Mouse (Mus musculus) heart, adult 2 months (tissue): Measurements from ENCODE around the gene Fam234a. TPM values are rescaled to one million over a fixed set of nuclear protein-coding genes. Genes with fewer than 3 reads are reported as not detected.
"Not testable (repeated sequence)": the region's sequence is repeated elsewhere in the genome, so short reads cannot be mapped to it uniquely, and the experiment has no call there.

Experiments
- DNase-seq, 2 experiments: peaks; one replicate each; pipeline ENCODE4 v3.0.0; 2021
- H3K27ac ChIP-seq: fragments of 200-600 bp; 2 replicates; pipeline ENCODE4 v1.8.1; 2022
- H3K27me3 ChIP-seq: fragments of 200-500 bp; 2 replicates; pipeline ENCODE4 v1.6.1; 2012; ENCODE audit warnings: mild to moderate bottlenecking, low read length, inconsistent platforms, mixed read lengths; ENCODE audit not compliant: control insufficient read depth, insufficient read depth
- H3K36me3 ChIP-seq: fragments of 200-500 bp; 2 replicates; pipeline ENCODE4 v1.6.1; 2012; ENCODE audit warnings: low read length, inconsistent platforms; ENCODE audit not compliant: control insufficient read depth, insufficient read depth
- H3K4me1 ChIP-seq: fragments of 200-500 bp; 2 replicates; pipeline ENCODE4 v1.6.1; 2011; ENCODE audit warnings: low read length; ENCODE audit not compliant: control insufficient read depth, insufficient read depth
- H3K4me3 ChIP-seq: fragments of 200-600 bp; 2 replicates; pipeline ENCODE4 v1.8.1; 2022
- H3K79me2 ChIP-seq: fragments of 200-500 bp; replicated peaks from 2 replicates; pipeline ENCODE4 v1.6.1; 2012; ENCODE audit warnings: mild to moderate bottlenecking, inconsistent platforms, low read length, moderate library complexity, mixed read lengths; ENCODE audit not compliant: control insufficient read depth, insufficient read depth
- H3K9ac ChIP-seq: fragments of 200-500 bp; 2 replicates; pipeline ENCODE4 v1.6.1; 2012; ENCODE audit warnings: low read depth, mild to moderate bottlenecking, control low read depth, inconsistent platforms, low read length, mixed read lengths
- CTCF ChIP-seq: fragments of 200-600 bp; IDR thresholded peaks from 2 replicates; pipeline ENCODE4 v1.8.1; 2022; ENCODE audit warnings: antibody characterized with exemption, mild to moderate bottlenecking, moderate library complexity
- EP300 ChIP-seq: fragments of 200-500 bp; IDR thresholded peaks from 2 replicates; pipeline ENCODE4 v1.6.1; 2011; ENCODE audit warnings: low read depth, low read length, control low read depth; ENCODE audit not compliant: insufficient read depth
- POLR2A ChIP-seq: fragments of 200-500 bp; IDR thresholded peaks from 2 replicates; pipeline ENCODE4 v1.6.1; 2011; ENCODE audit warnings: mild to moderate bottlenecking, low read depth, low read length, control low read depth; ENCODE audit not compliant: insufficient read depth
- WGBS: fragments of 180-500 bp; shearing (Covaris S2); methylation state at CpG from one replicate; pipeline ENCODE4 v1.1.7; 2018; 5-methylcytosine and 5-hydroxymethylcytosine counted together
- intact Hi-C: fragments of 180-260 bp; cut with DNase I; formaldehyde crosslinking; loops from one replicate; pipeline ENCODE4 v1.15.1; 2025
- polyA plus RNA-seq: library from polyadenylated mRNA; depleted of rRNA; stranded (reverse); fragments of >200 nt; gene quantifications from 2 replicates; pipeline ENCODE4 v1.2.3, GENCODE M21; 2012
- total RNA-seq, 2 experiments: library from RNA; stranded (reverse); gene quantifications; 2 replicates each; pipeline ENCODE4 v1.2.3; 2021

Gene Fam234a
- total and polyA plus RNA-seq, 3 experiments, result 93.1 to 128 (median 113) TPM

DNA sequence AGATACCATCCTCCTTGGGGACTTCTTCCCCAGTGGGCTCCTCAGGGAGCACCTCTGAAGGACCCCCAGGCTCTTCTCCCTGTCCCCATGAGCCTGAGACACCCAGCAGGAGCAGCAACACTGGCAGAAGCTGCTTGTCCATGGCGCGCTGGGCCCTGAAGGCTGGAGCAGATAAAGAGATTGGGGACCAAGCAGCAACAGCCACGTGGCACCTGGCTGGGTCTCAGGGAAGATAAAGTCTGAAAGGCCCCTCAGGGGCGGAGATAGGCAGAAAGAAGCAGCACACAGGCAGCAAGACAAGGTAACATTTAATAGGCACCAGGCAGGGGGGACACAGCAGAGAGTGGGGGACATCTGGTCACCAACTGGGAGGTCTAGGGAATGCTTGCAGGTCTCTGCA, 45.1 kb downstream of the Fam234a start, which contains the start of gene Pdia2:
Gene Pdia2, minus strand, starts transcription at position 196 of the 400 bp plus-strand sequence.
- no peaks in the 10 kb centered on the region for H3K36me3 ChIP-seq
- H3K27ac ChIP-seq, result no peak within 1 kb of the TSS
- no peak for TF ChIP-seq CTCF
- TF ChIP-seq POLR2A, result no peak
- no peak for TF ChIP-seq EP300
- no peak for DNase-seq
- H3K4me3 ChIP-seq, result no peak within 1 kb of the TSS
- 0 out of 2 replicates have a peak, but pooled peaks cover 1% of the 10 kb centered on the region for H3K4me1 ChIP-seq
- intact Hi-C loops, result loop anchor here (1.0 kb wide), 1 partner anchor 29 kb away; no protein-coding TSS in a partner anchor
- H3K79me2 ChIP-seq, result no peaks in the 10 kb centered on the region
- WGBS, result 60% methylated on average over 4 of the region's 4 CpGs
- H3K27me3 ChIP-seq, result peaks cover 2% of the 10 kb centered on the region; the same call in 1 of the 2 replicates
- no peak within 1 kb of the TSS for H3K9ac ChIP-seq

- no peak for DNase-seq
- TF ChIP-seq CTCF (no peak), POLR2A (no peak), EP300 (no peak)
- intact Hi-C loops, result no loop called here
- Histone ChIP-seq H3K36me3 (peaks cover 2% of the 10 kb centered on the region; the same call in 1 of the 2 replicates), H3K27ac (no peak overlapping the region), H3K9ac (no peak overlapping the region), H3K4me1 (no peaks in the 10 kb centered on the region; the same call in 1 of the 2 replicates), H3K27me3 (no peaks in the 10 kb centered on the region), H3K4me3 (no peak overlapping the region), H3K79me2 (no peaks in the 10 kb centered on the region)
- WGBS, result 85% methylated on average over 15 of the region's 15 CpGs
These were observed 51.4 kb downstream of the Fam234a start for GRCm38 (mm10) chr17:26192481-26193190.

DNA sequence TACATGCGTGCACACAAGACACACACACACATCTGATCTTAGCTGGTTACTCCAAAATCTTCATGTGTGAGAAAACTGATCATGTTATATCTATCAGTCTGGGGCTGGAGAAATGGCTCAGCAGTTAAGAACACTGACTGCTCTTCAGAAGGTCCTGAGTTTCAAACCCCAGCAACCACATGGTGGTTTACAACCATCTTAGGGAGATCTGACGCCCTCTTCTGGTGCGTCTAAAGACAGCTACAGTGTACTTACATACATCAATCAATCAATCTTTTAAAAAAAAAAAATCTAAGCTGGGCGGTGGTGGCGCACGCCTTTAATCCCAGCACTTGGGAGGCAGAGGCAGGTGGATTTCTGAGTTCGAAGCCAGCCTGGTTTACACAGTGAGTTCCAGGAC, 52.6 kb downstream of the Fam234a start:
- H3K27ac ChIP-seq, DNase-seq, H3K4me3 ChIP-seq, intact Hi-C loops, H3K79me2 ChIP-seq, H3K4me1 ChIP-seq, H3K36me3 ChIP-seq, H3K9ac ChIP-seq, H3K27me3 ChIP-seq: not testable (repeated sequence)
- WGBS, result 89% methylated on average over 7 of the region's 7 CpGs

GRCm38 (mm10) chr17:26188091-26188805, 55.8 kb downstream of the Fam234a start:
- 91% methylated on average over 11 of the region's 11 CpGs for WGBS
- intact Hi-C loops, result no loop called here
- no peaks in the 10 kb centered on the region for H3K27me3 ChIP-seq
- no peaks in the 10 kb centered on the region for H3K79me2 ChIP-seq
- no peak for TF ChIP-seq CTCF
- TF ChIP-seq POLR2A, result no peak
- no peak for TF ChIP-seq EP300
- H3K9ac ChIP-seq, result no peak overlapping the region
- H3K27ac ChIP-seq, result no peak overlapping the region
- no peaks in the 10 kb centered on the region; the same call in 1 of the 2 replicates for H3K4me1 ChIP-seq
- H3K36me3 ChIP-seq, result peaks cover 2% of the 10 kb centered on the region; the same call in 1 of the 2 replicates
- no peak overlapping the region for H3K4me3 ChIP-seq
- no peak for DNase-seq

- no peak for TF ChIP-seq CTCF
- no peak for TF ChIP-seq POLR2A
- no peak for TF ChIP-seq EP300
- Histone ChIP-seq H3K27me3 (no peaks in the 10 kb centered on the region), H3K4me3 (no peak overlapping the region), H3K4me1 (no peaks in the 10 kb centered on the region; the same call in 1 of the 2 replicates), H3K9ac (no peak overlapping the region), H3K79me2 (no peaks in the 10 kb centered on the region), H3K36me3 (peaks cover 2% of the 10 kb centered on the region; the same call in 1 of the 2 replicates), H3K27ac (no peak overlapping the region)
- no peak for DNase-seq
- WGBS, result 94% methylated on average over 5 of the region's 5 CpGs
- intact Hi-C loops, result no loop called here
These were observed 56.5 kb downstream of the Fam234a start for GRCm38 (mm10) chr17:26187592-26187991.

DNA sequence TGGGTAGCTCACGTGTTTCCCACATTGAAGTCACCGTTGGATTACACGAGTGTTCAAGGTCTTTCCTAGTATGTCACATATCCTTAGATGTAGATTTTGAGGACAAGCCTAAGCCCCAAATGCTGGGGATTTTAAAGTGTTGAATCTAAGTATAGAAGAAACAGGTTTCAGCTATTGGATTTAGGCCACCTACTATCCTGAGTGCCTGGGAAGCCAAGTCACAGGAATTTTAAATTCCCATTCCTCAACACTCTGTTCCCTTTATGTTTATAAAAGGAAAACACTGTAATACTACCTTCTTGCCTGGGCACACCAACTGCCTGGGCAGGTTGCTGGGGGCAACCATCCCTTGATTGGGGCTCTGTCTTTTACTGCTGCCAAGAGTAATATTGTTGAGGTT, 62.9 kb downstream of the Fam234a start:
- Histone ChIP-seq H3K79me2 (no peaks in the 10 kb centered on the region; the same call in 1 of the 2 replicates), H3K9ac (no peak overlapping the region), H3K27me3 (no peaks in the 10 kb centered on the region), H3K4me1 (no peaks in the 10 kb centered on the region), H3K27ac (no peak overlapping the region), H3K36me3 (no peaks in the 10 kb centered on the region; the same call in 1 of the 2 replicates), H3K4me3 (no peak overlapping the region)
- WGBS, result 94% methylated on average over 3 of the region's 3 CpGs
- intact Hi-C loops, result no loop called here
- TF ChIP-seq EP300, result no peak
- TF ChIP-seq POLR2A, result no peak
- TF ChIP-seq CTCF, result no peak
- DNase-seq, result no peak
